ENCODE assay signal across 8 mouse cellular contexts in the genomic region with DNA sequence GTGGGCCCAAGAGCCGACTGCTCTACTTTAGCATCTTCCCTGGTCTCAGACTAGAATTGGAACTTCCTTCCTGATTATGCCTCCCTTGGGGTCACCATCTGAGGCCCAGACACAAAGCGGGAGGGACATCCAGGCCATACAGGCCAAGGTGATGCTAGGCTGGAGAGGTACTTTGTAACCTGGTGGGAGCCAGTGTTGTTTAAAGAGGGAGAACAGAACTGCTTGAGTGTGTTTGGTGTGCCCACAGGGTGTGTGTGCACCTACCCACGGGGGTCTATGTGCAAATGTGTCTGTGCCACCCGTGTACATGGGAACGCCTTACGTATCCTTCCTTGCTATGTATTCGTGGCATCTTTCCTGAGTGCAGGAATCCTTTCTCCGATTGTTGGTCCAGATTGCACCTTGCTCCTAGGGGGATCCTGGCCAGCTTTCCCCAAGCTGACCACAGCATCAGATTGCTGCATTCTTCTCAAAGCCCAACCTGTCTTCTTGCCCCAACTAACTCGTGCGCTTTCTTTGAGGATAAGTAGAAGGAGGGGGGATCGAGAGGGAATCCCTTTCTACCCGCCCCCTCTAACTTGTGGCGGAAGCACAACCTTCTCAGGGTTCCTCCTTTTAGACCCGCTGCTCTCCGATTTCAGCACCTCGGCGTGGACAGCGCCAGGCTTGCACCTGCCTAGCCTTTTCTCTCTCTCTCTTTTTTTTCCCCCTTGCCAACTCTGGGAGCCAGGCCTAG.
A peak's percentile ranks its signal among the peaks of the same experiment; 100 is the strongest.
DNase-seq lines count a peak whose midpoint lies in the region; ATAC-seq and TF ChIP-seq lines count a peak whose summit lies in the region.

No protein-coding gene starts in this region.

- no peak for TF ChIP-seq POLR2A in olfactory bulb, adult 2 months (IDR thresholded peaks at IDR 0.05; ENCODE audit: insufficient read depth, low read depth, low read length)

- peaks cover 21% of the 10 kb centered on the region for H3K4me1 ChIP-seq in forebrain, embryonic 15.5 days
- H3K4me1 ChIP-seq in hindbrain, embryonic 15.5 days (replicated peaks), result peaks cover 26% of the 10 kb centered on the region
- H3K4me1 ChIP-seq in liver, embryonic 14.5 days (replicated peaks; ENCODE audit: control insufficient read depth in 2 of 2, insufficient read depth in 2 of 2, low read length in 1 of 2), result no peaks in the 10 kb centered on the region
- peaks cover 37% of the 10 kb centered on the region for H3K4me1 ChIP-seq in olfactory bulb, adult 2 months (ENCODE audit: control insufficient read depth, insufficient read depth, low read length)

- no peaks in the 10 kb centered on the region for H3K9me3 ChIP-seq in forebrain, embryonic 15.5 days
- H3K9me3 ChIP-seq in hindbrain, embryonic 15.5 days, result no peaks in the 10 kb centered on the region
- H3K9me3 ChIP-seq in liver, embryonic 14.5 days (ENCODE audit: control insufficient read depth, low read length), result no peaks in the 10 kb centered on the region

- 13% methylated on average over 18 of the region's 18 CpGs for WGBS in forebrain, embryonic 15.5 days
- 15% methylated on average over 18 of the region's 18 CpGs for whole genome bisulfite sequencing in hindbrain, embryonic 15.5 days
- 12% methylated on average over 18 of the region's 18 CpGs for WGBS in liver, embryonic 14.5 days (ENCODE audit: insufficient replicate concordance)
- WGBS in olfactory bulb, adult 2 months, result 24% methylated on average over 18 of the region's 18 CpGs

- H3K4me2 ChIP-seq in forebrain, embryonic 15.5 days (replicated peaks), result peak overlapping the region; percentile 89
- H3K4me2 ChIP-seq in hindbrain, embryonic 15.5 days, result peak overlapping the region; percentile 91
- H3K4me2 ChIP-seq in liver, embryonic 14.5 days (ENCODE audit: low read depth), result no peak overlapping the region

- intact Hi-C loops in left cerebral cortex, postnatal 36 days (cut with DNase I), result loop anchor here (1.0 to 5.0 kb wide), 2 partner anchors 40 to 119 kb away; no protein-coding TSS in a partner anchor
- intact Hi-C loops in left cerebral cortex, postnatal 25 days (cut with DNase I), result loop anchor here (5.0 kb wide), 1 partner anchor 35 kb away; no protein-coding TSS in a partner anchor

- no peak overlapping the region for H3K27ac ChIP-seq in forebrain, embryonic 15.5 days (replicated peaks)
- no peak overlapping the region for H3K27ac ChIP-seq in hindbrain, embryonic 15.5 days (replicated peaks)
- no peak overlapping the region for H3K27ac ChIP-seq in liver, embryonic 14.5 days
- H3K27ac ChIP-seq in olfactory bulb, adult 2 months (ENCODE audit: insufficient read depth, low read depth, low read length), result peak overlapping the region; percentile 92

- 0 out of 2 replicates have a peak overlapping the region, but pooled peaks have one; percentile 6 for H3K9ac ChIP-seq in forebrain, embryonic 15.5 days (replicated peaks)
- peak overlapping the region; percentile 65 for H3K9ac ChIP-seq in hindbrain, embryonic 15.5 days
- no peak overlapping the region for H3K9ac ChIP-seq in liver, embryonic 14.5 days (replicated peaks)

- H3K4me3 ChIP-seq in forebrain, embryonic 15.5 days, result peak overlapping the region; percentile 63
- H3K4me3 ChIP-seq in hindbrain, embryonic 15.5 days, result peak overlapping the region; percentile 56
- H3K4me3 ChIP-seq in liver, embryonic 14.5 days (ENCODE audit: insufficient read depth in 1 of 2, low read depth in 2 of 2, low read length in 2 of 2), result no peak overlapping the region
- peak overlapping the region; percentile 85 for H3K4me3 ChIP-seq in olfactory bulb, adult 2 months (ENCODE audit: insufficient read depth, low read depth, low read length)

- DNase-seq in left cerebral cortex, postnatal 36 days (ENCODE audit: low spot score in 2 of 2), result peak; percentile 31 to 46
- DNase-seq in left cerebral cortex, postnatal 25 days (ENCODE audit: low spot score in 2 of 2), result no peak
- DNase-seq in cerebellum, adult 11 months, result peak; percentile 57
- peak in 2 of 3 experiments; percentile 6 to 13 for DNase-seq in liver, embryonic 14.5 days (ENCODE audit: low read depth in 3 of 3, low spot score in 3 of 3)
- no peak for DNase-seq in MN1 (ENCODE audit: low spot score)

- TF ChIP-seq CTCF in liver, embryonic 14.5 days (IDR thresholded peaks at IDR 0.05; ENCODE audit: low read depth), result no peak
- TF ChIP-seq CTCF in olfactory bulb, adult 2 months (IDR thresholded peaks at IDR 0.05; ENCODE audit: insufficient read depth, low read depth, low read length), result no peak

- TF ChIP-seq EP300 in liver, embryonic 14.5 days (IDR thresholded peaks at IDR 0.05; ENCODE audit: low read depth), result no peak

- H3K27me3 ChIP-seq in forebrain, embryonic 15.5 days, result peaks cover 13% of the 10 kb centered on the region
- H3K27me3 ChIP-seq in hindbrain, embryonic 15.5 days, result no peaks in the 10 kb centered on the region
- H3K27me3 ChIP-seq in liver, embryonic 14.5 days (ENCODE audit: control insufficient read depth, insufficient read depth, low read length), result peaks cover 24% of the 10 kb centered on the region

- ATAC-seq in forebrain, embryonic 15.5 days (replicated peaks), result no peak
- ATAC-seq in hindbrain, embryonic 15.5 days (ENCODE audit: low FRiP score, low read depth), result no peak
- ATAC-seq in liver, embryonic 14.5 days (ENCODE audit: insufficient read depth), result no peak

- no peaks in the 10 kb centered on the region for H3K36me3 ChIP-seq in forebrain, embryonic 15.5 days
- H3K36me3 ChIP-seq in hindbrain, embryonic 15.5 days, result no peaks in the 10 kb centered on the region
- H3K36me3 ChIP-seq in liver, embryonic 14.5 days (replicated peaks; ENCODE audit: control insufficient read depth, insufficient read depth, low read depth), result no peaks in the 10 kb centered on the region

Comparison
In these comparisons a context has a peak if more than half of its experiments do, and no peak if none do; other contexts are left out.
1. DNase-seq: peak in left cerebral cortex, postnatal 36 days (2 of 2), cerebellum, adult 11 months (single experiment) and liver, embryonic 14.5 days (2 of 3); none in left cerebral cortex, postnatal 25 days (0 of 2) and MN1 (single experiment).
2. H3K4me3 ChIP-seq: peak in forebrain, embryonic 15.5 days (single experiment), hindbrain, embryonic 15.5 days (single experiment) and olfactory bulb, adult 2 months (single experiment); none in liver, embryonic 14.5 days (0 of 2).